ENCODE assay signal across 12 mouse cellular contexts in the genomic region with DNA sequence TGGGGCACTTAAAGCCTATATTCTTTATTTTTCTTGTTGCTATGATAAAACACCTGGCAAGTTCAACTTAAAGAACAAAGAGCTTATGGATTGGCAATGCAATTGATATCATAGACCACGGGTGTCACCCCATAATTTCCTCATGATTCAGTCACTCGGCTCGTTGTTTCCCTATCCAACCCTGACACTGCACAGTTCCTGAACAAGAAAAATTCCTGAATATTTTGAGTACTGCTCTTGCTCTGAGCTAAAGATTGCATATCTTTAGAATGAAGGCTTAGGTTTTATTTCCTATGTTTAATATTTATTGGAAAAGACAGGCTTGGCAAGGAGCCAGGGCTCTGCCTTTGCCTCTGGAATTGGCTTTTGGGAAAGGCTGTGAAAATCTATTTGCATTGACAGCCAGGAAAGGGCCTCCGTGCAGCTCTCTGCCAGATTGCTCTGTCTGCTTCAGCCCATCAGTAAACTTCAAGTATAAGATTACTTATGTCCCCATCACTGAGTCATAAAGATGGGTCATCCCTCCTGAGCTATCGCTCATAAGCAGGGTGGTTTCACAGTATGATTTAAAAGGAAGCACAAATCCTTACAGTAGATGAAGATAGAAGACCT.
DNase-seq lines count a peak whose midpoint lies in the region; ATAC-seq and TF ChIP-seq lines count a peak whose summit lies in the region.
"Had no signal": no experiment of that assay in that cellular context is flagged by ENCODE, and none has a peak within 500 bp of the region (broad histone marks: within the 10 kb centered on the region; RNA-seq: fewer than 3 reads in every experiment).

No protein-coding gene starts in this region.

- no peaks in the 10 kb centered on the region for H3K9me3 ChIP-seq in kidney, postnatal 0 days (replicated peaks; ENCODE audit: low read length)
- H3K9me3 ChIP-seq in hindbrain, embryonic 16.5 days (ENCODE audit: control insufficient read depth, low read length), result no peaks in the 10 kb centered on the region
- H3K9me3 ChIP-seq: embryonic facial prominence, embryonic 15.5 days; limb, embryonic 13.5 days had no signal

- no peaks in the 10 kb centered on the region for H3K4me1 ChIP-seq in kidney, postnatal 0 days (replicated peaks; ENCODE audit: insufficient read depth, low read length)
- peaks cover 6% of the 10 kb centered on the region for H3K4me1 ChIP-seq in hindbrain, embryonic 16.5 days (ENCODE audit: control insufficient read depth, insufficient read depth, low read depth, low read length)

- no peaks in the 10 kb centered on the region for H3K27me3 ChIP-seq in kidney, postnatal 0 days (ENCODE audit: insufficient read depth, low read length)
- no peaks in the 10 kb centered on the region for H3K27me3 ChIP-seq in hindbrain, embryonic 16.5 days (replicated peaks; ENCODE audit: control insufficient read depth, insufficient read depth, low read length)
- H3K27me3 ChIP-seq: embryonic facial prominence, embryonic 15.5 days; limb, embryonic 13.5 days had no signal

- no peak overlapping the region for H3K4me2 ChIP-seq in kidney, postnatal 0 days (ENCODE audit: low read length)
- H3K4me2 ChIP-seq in hindbrain, embryonic 16.5 days (ENCODE audit: low read length), result no peak overlapping the region
- H3K4me2 ChIP-seq: embryonic facial prominence, embryonic 15.5 days; limb, embryonic 13.5 days had no signal

- no peak overlapping the region for H3K27ac ChIP-seq in kidney, postnatal 0 days
- no peak overlapping the region for H3K27ac ChIP-seq in hindbrain, embryonic 16.5 days (ENCODE audit: low read depth, low read length)
- H3K27ac ChIP-seq: embryonic facial prominence, embryonic 15.5 days; limb, embryonic 13.5 days had no signal

- H3K36me3 ChIP-seq in kidney, postnatal 0 days (ENCODE audit: insufficient read depth, low read length), result no peaks in the 10 kb centered on the region
- no peaks in the 10 kb centered on the region for H3K36me3 ChIP-seq in hindbrain, embryonic 16.5 days (ENCODE audit: control insufficient read depth, insufficient read depth, low read length)
- H3K36me3 ChIP-seq: embryonic facial prominence, embryonic 15.5 days; limb, embryonic 13.5 days had no signal

- no peak overlapping the region for H3K4me3 ChIP-seq in kidney, postnatal 0 days (replicated peaks; ENCODE audit: low read depth, low read length)
- H3K4me3 ChIP-seq in hindbrain, embryonic 16.5 days (ENCODE audit: low read length), result no peak overlapping the region
- H3K4me3 ChIP-seq: embryonic facial prominence, embryonic 15.5 days; limb, embryonic 13.5 days had no signal

- DNase-seq in kidney, postnatal 0 days (ENCODE audit: low spot score), result peak; percentile 5
- no peak for DNase-seq in kidney, adult 11 months
- DNase-seq in MN1 (ENCODE audit: low spot score), result peak; percentile 26
- peak; percentile 41 for DNase-seq in brain, adult 2 months (ENCODE audit: low read depth, low spot score)
- no peak for DNase-seq in thymus, postnatal 36 days
- no peak for DNase-seq in urinary bladder, postnatal 25 days (ENCODE audit: low spot score)
- DNase-seq: gastrocnemius, postnatal 14 days; heart, postnatal 14 days; lung, postnatal 36 days had no signal

- ATAC-seq in kidney, postnatal 0 days (replicated peaks; ENCODE audit: low FRiP score, low read depth), result no peak
- peak; percentile 10; the same call in 1 of the 2 replicates for ATAC-seq in hindbrain, embryonic 16.5 days

- TF ChIP-seq CTCF in kidney, postnatal 0 days (IDR thresholded peaks at IDR 0.05; ENCODE audit: low read depth), result no peak

- 49% methylated on average over 5 of the region's 5 CpGs for WGBS in kidney, postnatal 0 days
- 42% methylated on average over 5 of the region's 5 CpGs for WGBS in hindbrain, embryonic 16.5 days

- no peak overlapping the region for H3K9ac ChIP-seq in kidney, postnatal 0 days (ENCODE audit: low read depth, low read length)
- no peak overlapping the region for H3K9ac ChIP-seq in hindbrain, embryonic 16.5 days (ENCODE audit: low read depth, low read length)
- H3K9ac ChIP-seq: embryonic facial prominence, embryonic 15.5 days; limb, embryonic 13.5 days had no signal

Comparison
In these comparisons a context has a peak if more than half of its experiments do, and no peak if none do; other contexts are left out.
1. DNase-seq: peak in kidney, postnatal 0 days (single experiment), MN1 (single experiment) and brain, adult 2 months (single experiment); none in kidney, adult 11 months (single experiment), thymus, postnatal 36 days (0 of 2) and urinary bladder, postnatal 25 days (single experiment).